Mouse (Mus musculus): ENCODE data around the gene Dusp14. TPM values are rescaled to one million over a fixed set of nuclear protein-coding genes. Genes with fewer than 3 reads are reported as not detected.

Dusp14 gene
- polyA plus RNA-seq, 1 experiment from 2014 or later, result 19.5 TPM

GRCm38 (mm10) chr11:84080327-84080726, 11.3 kb upstream of the Dusp14 start:
- H3K4me1 ChIP-seq, result no peaks in the 10 kb centered on the region
- H3K4me2 ChIP-seq, result no peak overlapping the region
- H3K9ac ChIP-seq, result no peak overlapping the region
- 88% methylated on average over 3 of the region's 3 CpGs for WGBS
- H3K9me3 ChIP-seq, result no peaks in the 10 kb centered on the region
- peaks cover 14% of the 10 kb centered on the region; the same call in 1 of the 2 replicates for H3K36me3 ChIP-seq
- no peak overlapping the region for H3K27ac ChIP-seq
- no peak for ATAC-seq (ENCODE audit: insufficient read depth, low FRiP score, low read depth)
- H3K4me3 ChIP-seq (replicated peaks), result no peak overlapping the region
- H3K27me3 ChIP-seq (replicated peaks), result no peaks in the 10 kb centered on the region

- H3K4me2 ChIP-seq, result no peak overlapping the region
- WGBS, result 75% methylated on average over 4 of the region's 4 CpGs
- H3K27me3 ChIP-seq (replicated peaks), result no peaks in the 10 kb centered on the region
- H3K36me3 ChIP-seq, result peaks cover 14% of the 10 kb centered on the region; the same call in 1 of the 2 replicates
- no peaks in the 10 kb centered on the region for H3K4me1 ChIP-seq
- no peak overlapping the region for H3K4me3 ChIP-seq (replicated peaks)
- no peak for ATAC-seq (ENCODE audit: insufficient read depth, low FRiP score, low read depth)
- no peak overlapping the region for H3K27ac ChIP-seq
- no peak overlapping the region for H3K9ac ChIP-seq
- no peaks in the 10 kb centered on the region for H3K9me3 ChIP-seq
These were observed 10.8 kb upstream of the Dusp14 start for GRCm38 (mm10) chr11:84079887-84080286.

GRCm38 (mm10) chr11:84079361-84079760, 10.3 kb upstream of the Dusp14 start:
- Histone ChIP-seq H3K9ac (no peak overlapping the region), H3K4me2 (no peak overlapping the region), H3K4me1 (peaks cover 3% of the 10 kb centered on the region; the same call in 1 of the 2 replicates), H3K4me3 (replicated peaks) (no peak overlapping the region), H3K36me3 (peaks cover 14% of the 10 kb centered on the region; the same call in 1 of the 2 replicates), H3K27ac (no peak overlapping the region), H3K9me3 (no peaks in the 10 kb centered on the region), H3K27me3 (replicated peaks) (no peaks in the 10 kb centered on the region)
- no peak for ATAC-seq (ENCODE audit: insufficient read depth, low FRiP score, low read depth)
- 84% methylated on average over 11 of the region's 11 CpGs for WGBS

GRCm38 (mm10) chr11:84078601-84079000, 9.5 kb upstream of the Dusp14 start:
- ATAC-seq (ENCODE audit: insufficient read depth, low FRiP score, low read depth), result no peak
- WGBS, result 89% methylated on average over 9 of the region's 9 CpGs
- no peak overlapping the region for H3K9ac ChIP-seq
- H3K27ac ChIP-seq, result no peak overlapping the region
- no peak overlapping the region for H3K4me2 ChIP-seq
- H3K9me3 ChIP-seq, result no peaks in the 10 kb centered on the region
- peaks cover 14% of the 10 kb centered on the region; the same call in 1 of the 2 replicates for H3K36me3 ChIP-seq
- H3K4me1 ChIP-seq, result peaks cover 6% of the 10 kb centered on the region; the same call in 1 of the 2 replicates
- no peaks in the 10 kb centered on the region for H3K27me3 ChIP-seq (replicated peaks)
- no peak overlapping the region for H3K4me3 ChIP-seq (replicated peaks)

GRCm38 (mm10) chr11:84077008-84077407, 7.9 kb upstream of the Dusp14 start:
- Histone ChIP-seq H3K9ac (no peak overlapping the region), H3K9me3 (no peaks in the 10 kb centered on the region), H3K27me3 (replicated peaks) (no peaks in the 10 kb centered on the region), H3K4me1 (peaks cover 10% of the 10 kb centered on the region; the same call in 1 of the 2 replicates), H3K4me2 (no peak overlapping the region), H3K27ac (no peak overlapping the region), H3K4me3 (replicated peaks) (no peak overlapping the region), H3K36me3 (peaks cover 6% of the 10 kb centered on the region; the same call in 1 of the 2 replicates)
- ATAC-seq (ENCODE audit: insufficient read depth, low FRiP score, low read depth), result no peak
- 65% methylated on average over 2 of the region's 2 CpGs for WGBS

GRCm38 (mm10) chr11:84073816-84074764, 5.0 kb upstream of the Dusp14 start:
- H3K4me2 ChIP-seq, result no peak overlapping the region
- H3K36me3 ChIP-seq, result peaks cover under 1% of the 10 kb centered on the region; the same call in 1 of the 2 replicates
- peak overlapping the region; percentile 9; the same call in 1 of the 2 replicates for H3K27ac ChIP-seq
- peaks cover 10% of the 10 kb centered on the region; the same call in 1 of the 2 replicates for H3K4me1 ChIP-seq
- H3K27me3 ChIP-seq (replicated peaks), result no peaks in the 10 kb centered on the region
- H3K9ac ChIP-seq, result no peak overlapping the region
- ATAC-seq (ENCODE audit: insufficient read depth, low FRiP score, low read depth), result no peak
- WGBS, result 54% methylated on average over 7 of the region's 7 CpGs
- no peaks in the 10 kb centered on the region for H3K9me3 ChIP-seq
- H3K4me3 ChIP-seq (replicated peaks), result no peak overlapping the region

GRCm38 (mm10) chr11:84072904-84073651, 4.0 kb upstream of the Dusp14 start:
- Histone ChIP-seq H3K4me3 (replicated peaks) (no peak overlapping the region), H3K36me3 (no peaks in the 10 kb centered on the region), H3K4me1 (peaks cover 10% of the 10 kb centered on the region; the same call in 1 of the 2 replicates), H3K4me2 (no peak overlapping the region), H3K9ac (no peak overlapping the region), H3K27ac (no peak overlapping the region), H3K27me3 (replicated peaks) (no peaks in the 10 kb centered on the region; the same call in 1 of the 2 replicates), H3K9me3 (no peaks in the 10 kb centered on the region)
- ATAC-seq (ENCODE audit: insufficient read depth, low FRiP score, low read depth), result no peak
- 38% methylated on average over 9 of the region's 9 CpGs for WGBS

- WGBS, result 2% methylated on average over 48 of the region's 63 CpGs
- Histone ChIP-seq H3K27me3 (replicated peaks) (no peaks in the 10 kb centered on the region; the same call in 1 of the 2 replicates), H3K4me2 (peak overlapping the region; percentile 68), H3K27ac (peak overlapping the region; percentile 33; the same call in 1 of the 2 replicates), H3K36me3 (no peaks in the 10 kb centered on the region), H3K4me1 (peaks cover 12% of the 10 kb centered on the region; the same call in 1 of the 2 replicates), H3K9me3 (no peaks in the 10 kb centered on the region), H3K9ac (peak overlapping the region; percentile 65; the same call in 1 of the 2 replicates), H3K4me3 (replicated peaks) (peak overlapping the region; percentile 56)
- ATAC-seq (ENCODE audit: insufficient read depth, low FRiP score, low read depth), result peak; percentile 62; the same call in 1 of the 2 replicates
These were observed 649 bp downstream of the Dusp14 start for GRCm38 (mm10) chr11:84068191-84069033.

GRCm38 (mm10) chr11:84067720-84068190, 1.3 kb downstream of the Dusp14 start:
- H3K4me2 ChIP-seq, result peak overlapping the region; percentile 68
- H3K4me3 ChIP-seq (replicated peaks), result peak overlapping the region; percentile 56
- H3K9ac ChIP-seq, result peak overlapping the region; percentile 65; the same call in 1 of the 2 replicates
- ATAC-seq (ENCODE audit: insufficient read depth, low FRiP score, low read depth), result peak; percentile 28; the same call in 1 of the 2 replicates
- H3K27me3 ChIP-seq (replicated peaks), result no peaks in the 10 kb centered on the region; the same call in 1 of the 2 replicates
- peak overlapping the region; percentile 33; the same call in 1 of the 2 replicates for H3K27ac ChIP-seq
- 0 out of 2 replicates have a peak, but pooled peaks cover 10% of the 10 kb centered on the region for H3K4me1 ChIP-seq
- no peaks in the 10 kb centered on the region for H3K36me3 ChIP-seq
- H3K9me3 ChIP-seq, result no peaks in the 10 kb centered on the region
- 3% methylated on average over 21 of the region's 21 CpGs for WGBS

GRCm38 (mm10) chr11:84066927-84067645, 2.0 kb downstream of the Dusp14 start:
- ATAC-seq (ENCODE audit: insufficient read depth, low FRiP score, low read depth), result peak; percentile 34; the same call in 1 of the 2 replicates
- Histone ChIP-seq H3K9ac (no peak overlapping the region), H3K9me3 (no peaks in the 10 kb centered on the region), H3K27me3 (replicated peaks) (no peaks in the 10 kb centered on the region; the same call in 1 of the 2 replicates), H3K4me2 (peak overlapping the region; percentile 68), H3K27ac (no peak overlapping the region), H3K4me1 (0 out of 2 replicates have a peak, but pooled peaks cover 10% of the 10 kb centered on the region), H3K4me3 (replicated peaks) (peak overlapping the region; percentile 56), H3K36me3 (no peaks in the 10 kb centered on the region)
- WGBS, result 7% methylated on average over 18 of the region's 18 CpGs

All from stomach, embryonic 15.5 days (tissue).